Mouse (Mus musculus): ENCODE measurements at regions not wholly inside any gene's neighbourhood (a gene's known extent, or its start where the extent isn't known, plus 50 kb on each side); places are given as distances from the start of the nearest gene placed in this dataset.
A peak's percentile ranks its signal among the peaks of the same experiment; 100 is the strongest.

- no peak for ATAC-seq (ENCODE audit: insufficient number of reproducible peaks, low FRiP score, low TSS enrichment, low read depth)
- Histone ChIP-seq H3K4me1 (ENCODE audit: control insufficient read depth, insufficient read depth, low read length) (no peaks in the 10 kb centered on the region), H3K36me3 (ENCODE audit: control insufficient read depth, insufficient read depth, low read length) (no peaks in the 10 kb centered on the region), H3K4me2 (ENCODE audit: low read depth, severe bottlenecking) (no peak overlapping the region), H3K27ac (replicated peaks; ENCODE audit: low read depth, low read length) (no peak overlapping the region), H3K27me3 (ENCODE audit: control insufficient read depth, insufficient read depth, low read length) (no peaks in the 10 kb centered on the region), H3K9ac (ENCODE audit: low read length) (no peak overlapping the region), H3K4me3 (ENCODE audit: low read depth, low read length) (no peak overlapping the region), H3K9me3 (ENCODE audit: control insufficient read depth, low read length) (no peaks in the 10 kb centered on the region)
- 4% methylated on average over 2 of the region's 2 CpGs for WGBS
- peak; percentile 68 for DNase-seq (ENCODE audit: low spot score)
Observed at GRCm38 (mm10) chr6:78899952-78900351, 431.3 kb upstream of the Reg3g start.

GRCm38 (mm10) chr6:78892730-78893129 is 424.1 kb upstream of the Reg3g start:
- H3K4me1 ChIP-seq (ENCODE audit: control insufficient read depth, insufficient read depth, low read length): no peaks in the 10 kb centered on the region
- H3K9me3 ChIP-seq (ENCODE audit: control insufficient read depth, low read length): no peaks in the 10 kb centered on the region
- no peak for DNase-seq (ENCODE audit: low spot score)
- ATAC-seq (ENCODE audit: insufficient number of reproducible peaks, low FRiP score, low TSS enrichment, low read depth): no peak
- no peak overlapping the region for H3K4me2 ChIP-seq (ENCODE audit: low read depth, severe bottlenecking)
- no peak overlapping the region for H3K9ac ChIP-seq (ENCODE audit: low read length)
- H3K36me3 ChIP-seq (ENCODE audit: control insufficient read depth, insufficient read depth, low read length): no peaks in the 10 kb centered on the region
- H3K27ac ChIP-seq (replicated peaks; ENCODE audit: low read depth, low read length): no peak overlapping the region
- WGBS: 69% methylated on average over 3 of the region's 3 CpGs
- H3K4me3 ChIP-seq (ENCODE audit: low read depth, low read length): no peak overlapping the region
- no peaks in the 10 kb centered on the region for H3K27me3 ChIP-seq (ENCODE audit: control insufficient read depth, insufficient read depth, low read length)

- ATAC-seq (ENCODE audit: insufficient number of reproducible peaks, low FRiP score, low TSS enrichment, low read depth) (no peak), DNase-seq (ENCODE audit: low spot score) (no peak)
- H3K4me1 ChIP-seq (ENCODE audit: control insufficient read depth, insufficient read depth, low read length): no peaks in the 10 kb centered on the region
- H3K4me3 ChIP-seq (ENCODE audit: low read depth, low read length): no peak overlapping the region
- no peak overlapping the region for H3K4me2 ChIP-seq (ENCODE audit: low read depth, severe bottlenecking)
- no peak overlapping the region for H3K9ac ChIP-seq (ENCODE audit: low read length)
- H3K9me3 ChIP-seq (ENCODE audit: control insufficient read depth, low read length): no peaks in the 10 kb centered on the region
- H3K27ac ChIP-seq (replicated peaks; ENCODE audit: low read depth, low read length): no peak overlapping the region
- no peaks in the 10 kb centered on the region for H3K27me3 ChIP-seq (ENCODE audit: control insufficient read depth, insufficient read depth, low read length)
- H3K36me3 ChIP-seq (ENCODE audit: control insufficient read depth, insufficient read depth, low read length): no peaks in the 10 kb centered on the region
Observed at GRCm38 (mm10) chr6:78863031-78863430, 394.4 kb upstream of the Reg3g start.

GRCm38 (mm10) chr6:78841261-78841660 is 372.6 kb upstream of the Reg3g start:
- Histone ChIP-seq H3K27me3 (ENCODE audit: control insufficient read depth, insufficient read depth, low read length) (no peaks in the 10 kb centered on the region), H3K36me3 (ENCODE audit: control insufficient read depth, insufficient read depth, low read length) (no peaks in the 10 kb centered on the region), H3K27ac (replicated peaks; ENCODE audit: low read depth, low read length) (no peak overlapping the region), H3K4me1 (ENCODE audit: control insufficient read depth, insufficient read depth, low read length) (no peaks in the 10 kb centered on the region), H3K9me3 (ENCODE audit: control insufficient read depth, low read length) (no peaks in the 10 kb centered on the region), H3K4me2 (ENCODE audit: low read depth, severe bottlenecking) (no peak overlapping the region), H3K4me3 (ENCODE audit: low read depth, low read length) (no peak overlapping the region), H3K9ac (ENCODE audit: low read length) (no peak overlapping the region)
- ATAC-seq (ENCODE audit: insufficient number of reproducible peaks, low FRiP score, low TSS enrichment, low read depth) (no peak), DNase-seq (ENCODE audit: low spot score) (no peak)
- 61% methylated on average over 2 of the region's 2 CpGs for WGBS

GRCm38 (mm10) chr6:78825901-78826629 is 357.4 kb upstream of the Reg3g start:
- 55% methylated on average over 6 of the region's 6 CpGs for WGBS
- Histone ChIP-seq H3K27ac (replicated peaks; ENCODE audit: low read depth, low read length) (no peak overlapping the region), H3K9ac (ENCODE audit: low read length) (no peak overlapping the region), H3K9me3 (ENCODE audit: control insufficient read depth, low read length) (no peaks in the 10 kb centered on the region), H3K36me3 (ENCODE audit: control insufficient read depth, insufficient read depth, low read length) (no peaks in the 10 kb centered on the region), H3K4me3 (ENCODE audit: low read depth, low read length) (no peak overlapping the region), H3K27me3 (ENCODE audit: control insufficient read depth, insufficient read depth, low read length) (no peaks in the 10 kb centered on the region), H3K4me1 (ENCODE audit: control insufficient read depth, insufficient read depth, low read length) (no peaks in the 10 kb centered on the region), H3K4me2 (ENCODE audit: low read depth, severe bottlenecking) (no peak overlapping the region)
- DNase-seq (ENCODE audit: low spot score) (no peak), ATAC-seq (ENCODE audit: insufficient number of reproducible peaks, low FRiP score, low TSS enrichment, low read depth) (no peak)

- DNase-seq (ENCODE audit: low spot score) (no peak), ATAC-seq (ENCODE audit: insufficient number of reproducible peaks, low FRiP score, low TSS enrichment, low read depth) (no peak)
- Histone ChIP-seq H3K4me1 (ENCODE audit: control insufficient read depth, insufficient read depth, low read length) (no peaks in the 10 kb centered on the region), H3K36me3 (ENCODE audit: control insufficient read depth, insufficient read depth, low read length) (no peaks in the 10 kb centered on the region), H3K27me3 (ENCODE audit: control insufficient read depth, insufficient read depth, low read length) (no peaks in the 10 kb centered on the region), H3K4me3 (ENCODE audit: low read depth, low read length) (no peak overlapping the region), H3K9ac (ENCODE audit: low read length) (no peak overlapping the region), H3K27ac (replicated peaks; ENCODE audit: low read depth, low read length) (no peak overlapping the region), H3K9me3 (ENCODE audit: control insufficient read depth, low read length) (no peaks in the 10 kb centered on the region), H3K4me2 (ENCODE audit: low read depth, severe bottlenecking) (no peak overlapping the region)
- WGBS: 85% methylated on average over 1 of the region's 1 CpGs
Observed at GRCm38 (mm10) chr6:78821251-78821650, 352.6 kb upstream of the Reg3g start.

GRCm38 (mm10) chr6:78797013-78797412 is 328.3 kb upstream of the Reg3g start:
- Histone ChIP-seq H3K27ac (replicated peaks; ENCODE audit: low read depth, low read length) (no peak overlapping the region), H3K9ac (ENCODE audit: low read length) (no peak overlapping the region), H3K36me3 (ENCODE audit: control insufficient read depth, insufficient read depth, low read length) (no peaks in the 10 kb centered on the region), H3K4me1 (ENCODE audit: control insufficient read depth, insufficient read depth, low read length) (no peaks in the 10 kb centered on the region), H3K27me3 (ENCODE audit: control insufficient read depth, insufficient read depth, low read length) (no peaks in the 10 kb centered on the region), H3K9me3 (ENCODE audit: control insufficient read depth, low read length) (no peaks in the 10 kb centered on the region), H3K4me3 (ENCODE audit: low read depth, low read length) (no peak overlapping the region), H3K4me2 (ENCODE audit: low read depth, severe bottlenecking) (no peak overlapping the region)
- WGBS: 64% methylated on average over 2 of the region's 2 CpGs
- ATAC-seq (ENCODE audit: insufficient number of reproducible peaks, low FRiP score, low TSS enrichment, low read depth) (no peak), DNase-seq (ENCODE audit: low spot score) (no peak)

GRCm38 (mm10) chr6:78788972-78789371 is 320.3 kb upstream of the Reg3g start:
- ATAC-seq (ENCODE audit: insufficient number of reproducible peaks, low FRiP score, low TSS enrichment, low read depth): no peak
- WGBS: 79% methylated on average over 2 of the region's 2 CpGs
- Histone ChIP-seq H3K9me3 (ENCODE audit: control insufficient read depth, low read length) (no peaks in the 10 kb centered on the region), H3K36me3 (ENCODE audit: control insufficient read depth, insufficient read depth, low read length) (no peaks in the 10 kb centered on the region), H3K4me1 (ENCODE audit: control insufficient read depth, insufficient read depth, low read length) (no peaks in the 10 kb centered on the region), H3K4me3 (ENCODE audit: low read depth, low read length) (no peak overlapping the region), H3K27ac (replicated peaks; ENCODE audit: low read depth, low read length) (no peak overlapping the region), H3K27me3 (ENCODE audit: control insufficient read depth, insufficient read depth, low read length) (no peaks in the 10 kb centered on the region), H3K9ac (ENCODE audit: low read length) (no peak overlapping the region), H3K4me2 (ENCODE audit: low read depth, severe bottlenecking) (no peak overlapping the region)
- DNase-seq (ENCODE audit: low spot score): no peak

- no peak overlapping the region for H3K4me3 ChIP-seq (ENCODE audit: low read depth, low read length)
- ATAC-seq (ENCODE audit: insufficient number of reproducible peaks, low FRiP score, low TSS enrichment, low read depth) (no peak), DNase-seq (ENCODE audit: low spot score) (no peak)
- 92% methylated on average over 3 of the region's 3 CpGs for WGBS
- no peak overlapping the region for H3K4me2 ChIP-seq (ENCODE audit: low read depth, severe bottlenecking)
- H3K27ac ChIP-seq (replicated peaks; ENCODE audit: low read depth, low read length): no peak overlapping the region
- no peaks in the 10 kb centered on the region for H3K36me3 ChIP-seq (ENCODE audit: control insufficient read depth, insufficient read depth, low read length)
- H3K27me3 ChIP-seq (ENCODE audit: control insufficient read depth, insufficient read depth, low read length): no peaks in the 10 kb centered on the region
- H3K4me1 ChIP-seq (ENCODE audit: control insufficient read depth, insufficient read depth, low read length): no peaks in the 10 kb centered on the region
- no peaks in the 10 kb centered on the region for H3K9me3 ChIP-seq (ENCODE audit: control insufficient read depth, low read length)
- H3K9ac ChIP-seq (ENCODE audit: low read length): no peak overlapping the region
Observed at GRCm38 (mm10) chr6:78757619-78758018, 288.9 kb upstream of the Reg3g start.

All from limb, embryonic 11.5 days (tissue).